Mouse (Mus musculus) liver, embryonic 14.5 days (tissue): ENCODE data around the gene Atg16l2. TPM values are rescaled to one million over a fixed set of nuclear protein-coding genes. Genes with fewer than 3 reads are reported as not detected.

Source experiments
- ATAC-seq: fragments of 200-750 bp; cut with Nextera tagmentation; 2 replicates; pipeline ENCODE4 v1.8.0; 2017; ENCODE audit warnings: moderate number of reproducible peaks, mild to moderate bottlenecking, moderate library complexity; ENCODE audit not compliant: insufficient read depth
- DNase-seq, 3 experiments: peaks; one replicate each; pipeline ENCODE4 v3.0.0-alpha.2; 2012 to 2013; ENCODE audit warnings: low read depth in 3 of 3, low spot score in 3 of 3
- H3K27ac ChIP-seq: fragments of 300-500 bp; sonication (generic); 2 replicates; pipeline ENCODE4 v1.5.1; 2014; ENCODE audit warnings: moderate library complexity, mild to moderate bottlenecking, control low read depth, inconsistent platforms
- H3K27me3 ChIP-seq: fragments of 300-500 bp; sonication (generic); 2 replicates; pipeline ENCODE4 v1.6.1; 2014; ENCODE audit warnings: mild to moderate bottlenecking, low read length, moderate library complexity; ENCODE audit not compliant: control insufficient read depth, insufficient read depth
- H3K36me3 ChIP-seq: fragments of 300-500 bp; sonication (generic); replicated peaks from 2 replicates; pipeline ENCODE4 v1.6.1; 2014; ENCODE audit warnings: low read depth; ENCODE audit not compliant: control insufficient read depth, insufficient read depth
- H3K4me1 ChIP-seq, 2 experiments: fragments of 200-500 bp in 1 of 2; fragments of 300-500 bp in 1 of 2; sonication (generic) in 1 of 2; replicated peaks; 2 replicates each; pipeline ENCODE4 v1.6.1; 2012 to 2014; ENCODE audit warnings: antibody characterized with exemption in 1 of 2, inconsistent platforms in 1 of 2, low read length in 1 of 2; ENCODE audit not compliant: control insufficient read depth in 2 of 2, insufficient read depth in 2 of 2
- H3K4me2 ChIP-seq: fragments of 300-500 bp; sonication (generic); 2 replicates; pipeline ENCODE4 v1.6.1; 2014; ENCODE audit warnings: low read depth, mild to moderate bottlenecking, control low read depth, moderate library complexity
- H3K4me3 ChIP-seq, 2 experiments: fragments of 200-500 bp in 1 of 2; fragments of 300-500 bp in 1 of 2; sonication (generic) in 1 of 2; 2 replicates each; pipeline ENCODE4 v1.5.1; 2012 to 2014; ENCODE audit warnings: low read depth in 2 of 2, low read length in 2 of 2, mild to moderate bottlenecking in 2 of 2, control low read depth in 1 of 2, inconsistent platforms in 1 of 2, moderate library complexity in 1 of 2; ENCODE audit not compliant: insufficient read depth in 1 of 2
- H3K9ac ChIP-seq: fragments of 300-500 bp; sonication (generic); replicated peaks from 2 replicates; pipeline ENCODE4 v1.6.1; 2014; ENCODE audit warnings: mild to moderate bottlenecking, control low read depth, moderate library complexity
- H3K9me3 ChIP-seq: fragments of 300-500 bp; sonication (generic); 2 replicates; pipeline ENCODE4 v1.6.1; 2016; ENCODE audit warnings: low read length, mixed read lengths; ENCODE audit not compliant: control insufficient read depth
- CTCF ChIP-seq: IDR thresholded peaks from 2 replicates; pipeline ENCODE4 v1.5.1; 2016; ENCODE audit warnings: antibody characterized with exemption, low read depth, control low read depth
- EP300 ChIP-seq: IDR thresholded peaks from 2 replicates; pipeline ENCODE4 v1.6.1; 2016; ENCODE audit warnings: antibody characterized with exemption, low read depth
- WGBS: fragments of 180-500 bp; shearing (Covaris S2); extraction: QIAGEN DNeasy Blood & Tissue Kit; methylation state at CpG from one replicate; pipeline ENCODE4 v1.1.7; 2014; ENCODE audit not compliant: insufficient replicate concordance; 5-methylcytosine and 5-hydroxymethylcytosine counted together
- polyA plus RNA-seq, 2 experiments: library from polyadenylated mRNA; depleted of rRNA in 1 of 2; stranded (reverse) in 1 of 2; unstranded in 1 of 2; fragments of >200 nt; fragmentation: Nextera tagmentation in 1 of 2; extraction: Ambion mirVana in 1 of 2; gene quantifications; 2 replicates each; pipeline versions ENCODE4 v1.2.1 to v1.2.3; 2012 to 2014

Gene Atg16l2
- polyA plus RNA-seq, 2 experiments: 1.8 to 3.1 TPM

- peak overlapping the region; percentile 79 for H3K4me2 ChIP-seq
- no peak overlapping the region for H3K9ac ChIP-seq
- WGBS: 14% methylated on average over 2 of the region's 2 CpGs
- H3K27me3 ChIP-seq: no peaks in the 10 kb centered on the region
- no peaks in the 10 kb centered on the region for H3K9me3 ChIP-seq
- DNase-seq (no peak), ATAC-seq (no peak)
- H3K4me1 ChIP-seq: peaks cover 12 to 36% of the 10 kb centered on the region in 2 experiments
- peak overlapping the region; percentile 35 for H3K27ac ChIP-seq
- no peaks in the 10 kb centered on the region for H3K36me3 ChIP-seq
- no peak for TF ChIP-seq CTCF
- TF ChIP-seq EP300: no peak
- no peak overlapping the region; a peak in 1 of 4 replicates for H3K4me3 ChIP-seq
These were observed 9.0 kb upstream of the Atg16l2 start for GRCm38 (mm10) chr7:101311061-101311460.

GRCm38 (mm10) chr7:101310327-101311028 is 8.4 kb upstream of the Atg16l2 start:
- Histone ChIP-seq H3K36me3 (no peaks in the 10 kb centered on the region), H3K4me3 (peak overlapping the region; percentile 71 to 75), H3K9ac (peak overlapping the region; percentile 89), H3K9me3 (no peaks in the 10 kb centered on the region), H3K27me3 (no peaks in the 10 kb centered on the region), H3K4me1 (peaks cover 6 to 30% of the 10 kb centered on the region in 2 experiments), H3K27ac (peak overlapping the region; percentile 89), H3K4me2 (peak overlapping the region; percentile 79)
- TF ChIP-seq CTCF (peak; percentile 98), EP300 (no peak)
- DNase-seq: peak; percentile 96 to 97 (median 96)
- ATAC-seq: peak; percentile 95
- WGBS: 2% methylated on average over 43 of the region's 43 CpGs

GRCm38 (mm10) chr7:101309985-101310326 is 7.9 kb upstream of the Atg16l2 start:
- TF ChIP-seq CTCF (no peak), EP300 (no peak)
- Histone ChIP-seq H3K4me3 (peak overlapping the region; percentile 71 to 75), H3K27me3 (no peaks in the 10 kb centered on the region), H3K4me2 (peak overlapping the region; percentile 79), H3K9me3 (no peaks in the 10 kb centered on the region), H3K9ac (peak overlapping the region; percentile 89), H3K36me3 (no peaks in the 10 kb centered on the region), H3K4me1 (peaks cover 2 to 25% of the 10 kb centered on the region in 2 experiments), H3K27ac (peak overlapping the region; percentile 89)
- ATAC-seq (no peak), DNase-seq (no peak)
- 40% methylated on average over 5 of the region's 5 CpGs for WGBS

- H3K27me3 ChIP-seq: no peaks in the 10 kb centered on the region
- no peak for DNase-seq
These were observed 4.8 kb upstream of the Atg16l2 start for GRCm38 (mm10) chr7:101306841-101307240.

GRCm38 (mm10) chr7:101302691-101303090 is 640 bp upstream of the Atg16l2 start:
- no peak overlapping the region for H3K9ac ChIP-seq

More at GRCm38 (mm10) chr7:101306841-101307240, 4.8 kb upstream of the Atg16l2 start:
- peaks cover 2 to 15% of the 10 kb centered on the region in 2 experiments for H3K4me1 ChIP-seq
- no peaks in the 10 kb centered on the region for H3K36me3 ChIP-seq
- no peak for ATAC-seq
- no peak overlapping the region for H3K4me2 ChIP-seq
- no peak overlapping the region for H3K9ac ChIP-seq
- TF ChIP-seq EP300 (no peak), CTCF (no peak)
- no peak overlapping the region for H3K27ac ChIP-seq
- WGBS: 26% methylated on average over 2 of the region's 2 CpGs
- H3K9me3 ChIP-seq: no peaks in the 10 kb centered on the region
- H3K4me3 ChIP-seq: no peak overlapping the region

More at GRCm38 (mm10) chr7:101302691-101303090, 640 bp upstream of the Atg16l2 start:
- H3K27ac ChIP-seq: no peak overlapping the region
- no peak for DNase-seq
- no peak for TF ChIP-seq CTCF
- TF ChIP-seq EP300: no peak
- no peak for ATAC-seq
- no peaks in the 10 kb centered on the region for H3K36me3 ChIP-seq
- H3K9me3 ChIP-seq: no peaks in the 10 kb centered on the region
- 40% methylated on average over 7 of the region's 7 CpGs for WGBS
- peak overlapping the region; percentile 79 for H3K4me2 ChIP-seq
- H3K4me1 ChIP-seq: peaks cover 0 to 9% of the 10 kb centered on the region in 2 experiments; a peak in 2 of 4 replicates
- H3K4me3 ChIP-seq: no peak overlapping the region
- H3K27me3 ChIP-seq: peaks cover 9% of the 10 kb centered on the region
